Mouse (Mus musculus): ENCODE measurements around the gene Cdc14b.
A peak's percentile ranks its signal among the peaks of the same experiment; 100 is the strongest.
"Not testable (repeated sequence)": the region's sequence is repeated elsewhere in the genome, so short reads cannot be mapped to it uniquely, and the experiment has no call there.

Gene Cdc14b

DNA sequence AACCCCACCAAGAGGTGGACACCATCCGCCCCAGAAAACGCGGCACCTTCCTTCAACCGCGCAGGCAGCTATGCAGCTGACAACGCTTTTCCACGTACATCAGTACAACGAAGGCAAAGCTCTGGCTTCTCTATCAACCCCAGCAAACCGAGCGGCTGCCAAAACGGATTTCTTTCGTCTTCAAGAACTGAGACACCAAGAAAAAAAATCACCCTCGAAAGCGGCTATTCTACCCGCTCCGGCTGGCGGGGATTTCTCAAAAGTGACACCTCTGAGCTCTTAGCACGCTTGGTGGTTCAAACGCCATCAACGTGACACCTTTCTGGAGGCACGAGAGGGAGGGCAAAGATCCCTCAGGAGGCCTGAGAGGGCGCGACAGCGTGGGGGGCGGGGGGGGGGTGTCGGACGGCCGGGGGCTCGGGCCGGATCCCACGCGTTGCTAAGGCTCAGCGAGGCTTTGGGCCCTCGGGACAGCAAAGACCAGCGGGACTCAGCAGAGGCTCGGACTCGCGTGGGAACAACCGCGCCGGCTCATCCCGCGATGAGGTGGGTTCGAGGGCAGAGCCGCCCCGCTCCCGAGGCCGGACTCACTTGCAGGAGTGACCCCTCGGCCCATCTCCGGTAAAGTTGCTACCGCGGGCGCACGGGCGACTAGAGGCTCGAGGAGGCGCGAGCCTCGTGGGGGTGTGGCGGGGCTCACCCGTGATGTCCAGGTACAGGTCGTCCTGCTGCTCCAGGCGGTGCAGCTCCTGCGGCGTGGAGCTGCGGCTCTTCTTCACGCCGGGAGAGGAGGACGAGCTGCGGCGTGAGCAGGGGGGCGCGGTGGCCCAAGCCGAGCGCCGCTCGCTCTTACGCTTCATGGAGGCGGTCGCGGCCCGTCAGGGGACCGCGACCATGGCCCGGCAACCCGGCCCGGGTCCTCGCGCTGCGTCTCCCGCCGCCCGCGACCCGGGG lies 922 bp downstream of the Cdc14b start:
- peak; percentile 20 to 21 for DNase-seq (ENCODE audit: low spot score in 2 of 2)

DNA sequence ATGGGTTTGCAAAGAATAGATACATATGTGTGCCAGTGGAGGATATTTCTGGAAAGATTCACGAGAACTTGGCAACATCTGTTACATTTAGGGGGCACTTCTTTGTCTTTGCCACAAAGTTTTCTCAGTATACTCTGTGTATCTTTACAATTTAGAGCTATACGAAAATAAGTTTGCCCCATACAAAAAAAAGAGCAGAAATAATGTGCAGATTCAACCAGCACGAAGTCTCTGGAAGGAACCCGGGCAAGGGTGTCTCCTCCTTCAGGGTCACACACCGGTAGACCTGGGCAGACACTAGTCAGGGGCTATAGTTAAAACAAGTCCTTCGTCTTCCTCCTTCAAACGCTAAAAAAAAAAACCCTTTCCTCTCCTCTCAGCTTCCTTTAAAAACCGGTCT lies 1.7 kb downstream of the Cdc14b start:
- no peak for DNase-seq (ENCODE audit: low spot score in 2 of 2)

DNA sequence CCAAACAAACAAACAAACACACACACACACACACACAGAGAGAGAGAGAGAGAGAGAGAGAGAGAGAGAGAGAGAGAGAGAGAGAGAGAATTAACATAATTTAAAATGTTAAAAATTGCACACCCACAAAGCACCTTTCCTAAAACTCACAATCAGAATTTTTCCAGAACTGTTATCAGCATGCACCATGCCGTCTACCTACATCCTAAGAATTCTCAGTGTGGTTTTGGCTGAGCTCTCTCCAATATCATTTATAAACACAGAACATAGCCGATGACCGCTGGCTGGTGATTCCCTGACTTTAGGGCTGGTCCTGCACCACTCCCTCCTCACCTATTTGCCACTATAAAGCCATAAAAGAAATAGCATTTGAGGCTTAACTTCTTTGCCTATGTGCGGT lies 6.7 kb downstream of the Cdc14b start:
- DNase-seq (ENCODE audit: low spot score in 2 of 2): no peak

GRCm38 (mm10) chr13:64267151-64267550 lies 7.9 kb downstream of the Cdc14b start:
- DNase-seq (ENCODE audit: low spot score in 2 of 2): no peak

GRCm38 (mm10) chr13:64264586-64264985 lies 10.5 kb downstream of the Cdc14b start:
- no peak for DNase-seq (ENCODE audit: low spot score in 2 of 2)

DNA sequence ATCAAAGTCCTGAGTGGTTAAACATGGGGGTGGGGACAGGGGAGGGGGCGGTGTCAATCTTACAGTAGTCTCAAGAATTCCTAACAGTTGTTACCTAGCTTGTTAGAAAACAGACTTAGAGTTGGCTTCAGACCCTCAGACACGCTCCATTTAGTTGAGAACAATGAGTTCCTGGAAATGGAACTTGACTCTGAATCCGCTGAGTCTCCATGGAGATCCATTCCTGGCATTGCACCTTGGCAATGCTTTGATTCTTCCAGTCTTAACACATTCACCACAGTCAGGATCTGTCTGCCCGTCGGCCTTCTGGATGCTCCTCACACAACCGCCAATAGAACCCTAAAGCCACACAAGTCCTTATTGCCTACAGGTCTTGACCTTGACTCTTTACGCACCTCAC lies 15.2 kb downstream of the Cdc14b start:
- no peak for DNase-seq (ENCODE audit: low spot score in 2 of 2)

- DNase-seq (ENCODE audit: low spot score in 2 of 2): no peak
These were observed 16.6 kb downstream of the Cdc14b start for GRCm38 (mm10) chr13:64258516-64258821.

GRCm38 (mm10) chr13:64257814-64258515 lies 17.1 kb downstream of the Cdc14b start:
- no peak for DNase-seq (ENCODE audit: low spot score in 2 of 2)

GRCm38 (mm10) chr13:64257010-64257813 lies 17.9 kb downstream of the Cdc14b start:
- no peak for DNase-seq (ENCODE audit: low spot score in 2 of 2)

- DNase-seq (ENCODE audit: low spot score in 2 of 2): not testable (repeated sequence)
These were observed 20.9 kb downstream of the Cdc14b start for GRCm38 (mm10) chr13:64254185-64254584.

- no peak for DNase-seq (ENCODE audit: low spot score in 2 of 2)
These were observed 21.4 kb downstream of the Cdc14b start for GRCm38 (mm10) chr13:64253697-64254096.

DNA sequence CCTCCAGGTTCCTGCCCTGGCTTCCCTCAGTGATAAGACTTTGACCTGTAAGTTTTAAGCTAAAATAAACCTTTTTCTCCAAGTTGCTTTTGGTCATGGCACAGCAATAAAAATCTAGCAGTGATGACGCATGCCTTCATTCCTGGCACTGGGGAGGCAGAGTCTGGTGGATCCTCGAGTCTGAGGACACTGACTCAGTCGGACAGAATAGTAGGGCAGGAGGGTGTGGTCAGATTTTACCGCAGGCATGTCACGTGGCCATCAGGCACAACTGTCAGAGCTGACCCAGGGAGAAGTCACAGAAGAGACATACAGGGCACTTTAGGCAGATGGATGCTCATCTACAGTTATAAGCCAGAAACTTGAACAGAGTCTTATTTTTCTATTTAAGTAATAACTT lies 22.9 kb downstream of the Cdc14b start:
- no peak for DNase-seq (ENCODE audit: low spot score in 2 of 2)

DNA sequence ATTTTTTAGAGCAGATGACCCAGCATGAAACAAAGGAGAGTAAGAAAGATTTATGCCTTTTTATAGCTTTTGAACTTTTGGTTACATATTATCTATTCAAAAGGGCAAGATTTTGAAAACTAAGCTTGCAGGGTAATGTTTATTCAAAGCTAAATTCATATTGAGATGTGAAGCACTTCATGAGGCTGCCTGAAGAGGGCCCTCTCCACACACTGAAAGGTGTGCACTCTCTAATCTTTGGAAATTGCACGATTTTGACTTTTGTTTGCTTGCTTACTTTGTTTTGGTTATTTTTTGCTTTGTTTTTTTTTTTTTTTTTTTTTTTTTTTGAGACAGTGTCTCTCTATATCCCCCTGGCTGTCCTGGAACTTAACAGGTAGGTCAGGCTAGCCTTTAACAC lies 24.7 kb downstream of the Cdc14b start:
- peak in 1 of 2 experiments; percentile 67 for DNase-seq (ENCODE audit: low spot score in 2 of 2)

GRCm38 (mm10) chr13:64248775-64249524 lies 26.1 kb downstream of the Cdc14b start:
- DNase-seq (ENCODE audit: low spot score in 2 of 2): peak; percentile 89 to 94

- peak in 1 of 2 experiments; percentile 74 for DNase-seq (ENCODE audit: low spot score in 2 of 2)
These were observed 26.8 kb downstream of the Cdc14b start for GRCm38 (mm10) chr13:64248161-64248774.

DNA sequence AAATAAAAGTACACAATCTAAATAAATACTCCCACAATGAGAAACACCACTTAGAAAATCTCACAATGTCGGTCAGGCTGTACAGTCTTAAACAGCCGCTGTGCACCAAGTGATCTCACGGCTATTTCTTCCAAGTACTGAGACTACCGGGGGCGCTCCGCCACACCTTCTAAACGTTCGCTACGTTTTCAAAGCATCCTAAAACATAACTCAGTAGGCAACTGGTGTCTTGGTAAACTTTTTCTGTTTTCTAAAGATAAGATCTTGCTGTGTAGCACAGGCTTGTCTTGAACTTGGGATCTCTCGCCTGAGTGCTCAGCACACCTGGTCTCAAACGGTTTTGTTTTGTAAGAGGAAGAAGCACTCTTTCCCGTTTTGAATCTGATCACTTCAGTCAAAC lies 29.0 kb downstream of the Cdc14b start:
- DNase-seq (ENCODE audit: low spot score in 2 of 2): no peak

- DNase-seq (ENCODE audit: low spot score in 2 of 2): no peak
These were observed 30.3 kb downstream of the Cdc14b start for GRCm38 (mm10) chr13:64244685-64245261.

GRCm38 (mm10) chr13:64242721-64243120 lies 32.4 kb downstream of the Cdc14b start:
- no peak for DNase-seq (ENCODE audit: low spot score in 2 of 2)

DNA sequence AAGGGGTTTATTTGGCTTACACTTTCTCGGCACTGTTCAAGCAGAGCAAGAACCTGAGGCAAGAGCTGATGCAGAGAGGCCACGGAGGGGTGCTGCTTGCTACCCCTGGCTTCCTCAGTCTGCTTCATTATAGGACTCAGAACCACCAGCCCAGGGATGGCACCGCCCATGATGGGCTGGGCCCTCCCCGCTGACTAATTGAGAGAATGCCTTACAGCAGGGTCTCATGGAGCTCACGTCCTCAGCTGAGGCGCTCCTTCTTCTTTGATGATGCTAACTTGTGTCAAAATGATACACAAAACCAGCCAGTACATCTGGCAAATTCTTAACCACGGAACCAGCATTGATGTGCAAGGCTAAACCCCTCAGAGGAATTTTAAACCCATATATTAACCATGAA lies 34.5 kb downstream of the Cdc14b start:
- DNase-seq (ENCODE audit: low spot score in 2 of 2): no peak

DNA sequence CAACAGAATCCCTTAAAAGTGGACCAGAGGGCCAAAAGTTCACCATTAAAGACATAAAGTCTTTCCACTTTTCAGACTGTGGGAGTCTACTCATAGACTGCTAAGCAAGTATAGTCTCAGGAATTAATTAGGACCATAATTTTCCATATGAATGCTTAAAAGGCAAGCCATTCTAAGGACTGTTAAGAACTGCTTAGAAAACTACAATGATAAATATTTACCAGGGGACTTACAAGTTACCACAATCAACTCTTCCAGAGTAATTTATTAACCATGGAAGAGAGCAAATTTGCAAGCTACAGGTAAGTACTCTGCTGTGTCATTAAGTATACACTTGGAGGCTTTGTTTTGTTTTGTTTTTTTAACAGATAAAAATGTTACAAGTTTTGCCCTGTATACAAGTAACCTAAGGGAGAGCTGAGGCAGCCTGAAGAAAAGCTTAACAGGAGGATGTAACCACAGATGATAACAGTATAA lies 37.4 kb downstream of the Cdc14b start:
- DNase-seq (ENCODE audit: low spot score in 2 of 2): no peak
